Mouse (Mus musculus) midbrain, embryonic 11.5 days (tissue): ENCODE results near the gene Cc2d1a. TPM values are rescaled to one million over a fixed set of nuclear protein-coding genes. Genes with fewer than 3 reads are reported as not detected.

ENCODE experiments used
- ATAC-seq: fragments of 200-750 bp; cut with Nextera tagmentation; 2 replicates; pipeline ENCODE4 v1.8.0; 2017; ENCODE audit warnings: moderate TSS enrichment, moderate library complexity; ENCODE audit not compliant: low FRiP score
- DNase-seq: peaks from one replicate; pipeline ENCODE4 v3.0.0; 2015; ENCODE audit warnings: low spot score; ENCODE audit errors: missing footprints
- H3K27ac ChIP-seq: fragments of 300-500 bp; sonication (generic); 2 replicates; pipeline ENCODE4 v1.5.1; 2014; ENCODE audit warnings: low read depth, low read length
- H3K27me3 ChIP-seq: fragments of 300-500 bp; sonication (generic); 2 replicates; pipeline ENCODE4 v1.6.1; 2014; ENCODE audit warnings: mild to moderate bottlenecking, low read length, moderate library complexity, mixed read lengths; ENCODE audit not compliant: control insufficient read depth, insufficient read depth
- H3K36me3 ChIP-seq: fragments of 300-500 bp; sonication (generic); 2 replicates; pipeline ENCODE4 v1.6.1; 2014; ENCODE audit warnings: mild to moderate bottlenecking, low read length, moderate library complexity, mixed read lengths; ENCODE audit not compliant: control insufficient read depth, insufficient read depth
- H3K4me1 ChIP-seq: fragments of 300-500 bp; sonication (generic); 2 replicates; pipeline ENCODE4 v1.6.1; 2014; ENCODE audit warnings: low read length; ENCODE audit not compliant: control insufficient read depth, insufficient read depth
- H3K4me2 ChIP-seq: fragments of 300-500 bp; sonication (generic); 2 replicates; pipeline ENCODE4 v1.6.1; 2014; ENCODE audit warnings: mild to moderate bottlenecking, moderate library complexity
- H3K4me3 ChIP-seq: fragments of 300-500 bp; sonication (generic); 2 replicates; pipeline ENCODE4 v1.5.1; 2014; ENCODE audit warnings: low read depth, low read length
- H3K9ac ChIP-seq: fragments of 300-500 bp; sonication (generic); 2 replicates; pipeline ENCODE4 v1.6.1; 2014; ENCODE audit warnings: low read length
- H3K9me3 ChIP-seq: fragments of 300-500 bp; sonication (generic); 2 replicates; pipeline ENCODE4 v1.6.1; 2016; ENCODE audit warnings: low read length; ENCODE audit not compliant: control insufficient read depth
- WGBS: fragments of 180-500 bp; shearing (Covaris S2); extraction: QIAGEN DNeasy Blood & Tissue Kit; methylation state at CpG from one replicate; pipeline ENCODE4 v1.1.7; 2014; 5-methylcytosine and 5-hydroxymethylcytosine counted together
- polyA plus RNA-seq: library from polyadenylated mRNA; unstranded; fragments of >200 nt; fragmentation: Nextera tagmentation; extraction: Ambion mirVana; gene quantifications from 2 replicates; pipeline ENCODE4 v1.2.1, GENCODE M21; 2014

Gene Cc2d1a
- polyA plus RNA-seq, 1 experiment from 2014 or later: 8.9 TPM

GRCm38 (mm10) chr8:84189603-84190002 is 41.9 kb upstream of the Cc2d1a start:
- no peaks in the 10 kb centered on the region for H3K36me3 ChIP-seq
- no peak overlapping the region for H3K9ac ChIP-seq
- no peaks in the 10 kb centered on the region for H3K9me3 ChIP-seq
- no peak for ATAC-seq
- 61% methylated on average over 4 of the region's 4 CpGs for WGBS
- no peak overlapping the region for H3K4me3 ChIP-seq
- peaks cover 10% of the 10 kb centered on the region for H3K27me3 ChIP-seq
- DNase-seq: no peak
- no peak overlapping the region for H3K4me2 ChIP-seq
- peaks cover 16% of the 10 kb centered on the region for H3K4me1 ChIP-seq
- H3K27ac ChIP-seq: no peak overlapping the region

- ATAC-seq (no peak), DNase-seq (no peak)
- no peak overlapping the region for H3K4me3 ChIP-seq
- H3K36me3 ChIP-seq: no peaks in the 10 kb centered on the region
- H3K9ac ChIP-seq: no peak overlapping the region
- H3K4me2 ChIP-seq: no peak overlapping the region
- WGBS: 88% methylated on average over 10 of the region's 10 CpGs
- peaks cover 23% of the 10 kb centered on the region for H3K4me1 ChIP-seq
- peaks cover 11% of the 10 kb centered on the region for H3K27me3 ChIP-seq
- no peak overlapping the region for H3K27ac ChIP-seq
- no peaks in the 10 kb centered on the region for H3K9me3 ChIP-seq
These were observed 40.9 kb upstream of the Cc2d1a start for GRCm38 (mm10) chr8:84188671-84189070.

- peak overlapping the region; percentile 25 for H3K4me3 ChIP-seq
- DNase-seq: peak; percentile 96
- H3K9me3 ChIP-seq: no peaks in the 10 kb centered on the region
- H3K36me3 ChIP-seq: no peaks in the 10 kb centered on the region
- 4% methylated on average over 21 of the region's 21 CpGs for WGBS
- H3K9ac ChIP-seq: peak overlapping the region; percentile 58
- peaks cover 10% of the 10 kb centered on the region for H3K27me3 ChIP-seq
- no peak overlapping the region for H3K27ac ChIP-seq
- ATAC-seq: no peak
- H3K4me1 ChIP-seq: peaks cover 22% of the 10 kb centered on the region
- peak overlapping the region; percentile 58 for H3K4me2 ChIP-seq
These were observed 39.5 kb upstream of the Cc2d1a start for GRCm38 (mm10) chr8:84187065-84187755.

- Histone ChIP-seq H3K4me3 (peak overlapping the region; percentile 25), H3K9ac (peak overlapping the region; percentile 58), H3K9me3 (no peaks in the 10 kb centered on the region), H3K4me1 (peaks cover 23% of the 10 kb centered on the region), H3K4me2 (peak overlapping the region; percentile 58), H3K36me3 (no peaks in the 10 kb centered on the region), H3K27me3 (peaks cover 8% of the 10 kb centered on the region; the same call in 1 of the 2 replicates), H3K27ac (no peak overlapping the region)
- peak; percentile 30; the same call in 1 of the 2 replicates for ATAC-seq
- WGBS: 3% methylated on average over 12 of the region's 12 CpGs
- peak; percentile 95 for DNase-seq
These were observed 38.8 kb upstream of the Cc2d1a start for GRCm38 (mm10) chr8:84186547-84186946.

- 94% methylated on average over 7 of the region's 7 CpGs for WGBS
- Histone ChIP-seq H3K9me3 (no peaks in the 10 kb centered on the region), H3K4me2 (peak within 1 kb of the TSS; percentile 91), H3K4me1 (peaks cover 37% of the 10 kb centered on the region), H3K4me3 (peak within 1 kb of the TSS; percentile 88), H3K36me3 (no peaks in the 10 kb centered on the region), H3K9ac (peak within 1 kb of the TSS; percentile 100), H3K27ac (no peak within 1 kb of the TSS; the same call in 1 of the 2 replicates), H3K27me3 (peaks cover 8% of the 10 kb centered on the region; the same call in 1 of the 2 replicates)
- ATAC-seq (no peak), DNase-seq (no peak)
These were observed 37.4 kb upstream of the Cc2d1a start, which contains the start of gene Nanos3 for GRCm38 (mm10) chr8:84185117-84185516. Nanos3 (minus strand) TSS chr8:84185217.

GRCm38 (mm10) chr8:84184085-84185043 is 36.6 kb upstream of the Cc2d1a start:
- Histone ChIP-seq H3K27ac (peak overlapping the region; percentile 80), H3K9ac (peak overlapping the region; percentile 100), H3K9me3 (no peaks in the 10 kb centered on the region), H3K4me3 (peak overlapping the region; percentile 88), H3K27me3 (peaks cover 8% of the 10 kb centered on the region; the same call in 1 of the 2 replicates), H3K36me3 (no peaks in the 10 kb centered on the region), H3K4me1 (peaks cover 44% of the 10 kb centered on the region), H3K4me2 (peak overlapping the region; percentile 91)
- ATAC-seq (no peak), DNase-seq (peak; percentile 88)
- WGBS: 20% methylated on average over 21 of the region's 21 CpGs

- Histone ChIP-seq H3K4me1 (peaks cover 51% of the 10 kb centered on the region), H3K4me3 (peak overlapping the region; percentile 88), H3K9ac (peak overlapping the region; percentile 100), H3K9me3 (no peaks in the 10 kb centered on the region), H3K36me3 (no peaks in the 10 kb centered on the region), H3K27me3 (peaks cover 8% of the 10 kb centered on the region; the same call in 1 of the 2 replicates), H3K27ac (peak overlapping the region; percentile 80), H3K4me2 (peak overlapping the region; percentile 91)
- WGBS: 1% methylated on average over 86 of the region's 87 CpGs
- DNase-seq (peak; percentile 96), ATAC-seq (peak; percentile 61)
These were observed 35.7 kb upstream of the Cc2d1a start for GRCm38 (mm10) chr8:84183261-84184084.

- H3K36me3 ChIP-seq: no peaks in the 10 kb centered on the region
- peak overlapping the region; percentile 88 for H3K4me3 ChIP-seq
- peaks cover 8% of the 10 kb centered on the region; the same call in 1 of the 2 replicates for H3K27me3 ChIP-seq
- WGBS: 58% methylated on average over 4 of the region's 4 CpGs
- no peaks in the 10 kb centered on the region for H3K9me3 ChIP-seq
- peak overlapping the region; percentile 100 for H3K9ac ChIP-seq
- ATAC-seq (no peak), DNase-seq (peak; percentile 83)
- peak overlapping the region; percentile 80 for H3K27ac ChIP-seq
- H3K4me1 ChIP-seq: peaks cover 52% of the 10 kb centered on the region
- H3K4me2 ChIP-seq: peak overlapping the region; percentile 91
These were observed 35.1 kb upstream of the Cc2d1a start for GRCm38 (mm10) chr8:84182833-84183232.
